Mouse (Mus musculus): ENCODE results near the gene H2-Ke6.
"Not testable (repeated sequence)": the region's sequence is repeated elsewhere in the genome, so short reads cannot be mapped to it uniquely, and the experiment has no call there.

The H2-Ke6 gene

DNA sequence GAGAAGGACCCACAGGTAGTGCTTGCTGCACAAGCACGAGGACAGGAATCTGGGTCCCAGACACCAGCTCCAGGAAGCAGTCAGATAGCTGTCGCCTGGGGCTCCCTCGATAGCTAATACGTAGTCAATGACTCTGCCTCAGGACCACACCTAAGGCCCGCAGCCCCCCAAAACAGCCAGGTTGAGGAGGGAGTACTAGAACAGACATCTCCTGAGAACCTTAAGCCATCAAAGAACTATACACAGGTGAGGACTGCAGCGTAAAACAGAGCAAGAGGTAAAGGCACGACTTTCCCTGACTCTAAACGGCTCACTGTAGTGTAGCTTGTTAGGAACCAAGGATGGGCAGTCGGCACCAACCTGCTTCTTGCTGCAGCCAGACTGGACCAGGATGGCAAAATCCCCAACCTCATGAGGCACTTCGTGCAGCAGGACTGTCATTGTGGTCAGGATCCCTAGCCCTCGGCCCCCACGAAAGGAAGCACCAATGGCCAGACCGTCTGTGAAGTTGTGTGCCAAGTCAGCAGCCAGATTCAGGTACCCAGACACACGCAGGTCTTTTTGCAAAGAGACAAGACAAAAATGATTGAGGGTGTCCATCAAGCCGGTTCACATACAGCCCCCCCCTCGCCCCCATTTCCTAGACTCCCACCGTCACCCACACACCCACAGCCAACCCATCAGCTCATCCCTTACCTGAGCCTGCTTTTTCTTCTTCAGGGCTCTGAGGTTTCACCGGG lies 1.5 kb upstream of the H2-Ke6 start:
- DNase-seq: no peak

DNA sequence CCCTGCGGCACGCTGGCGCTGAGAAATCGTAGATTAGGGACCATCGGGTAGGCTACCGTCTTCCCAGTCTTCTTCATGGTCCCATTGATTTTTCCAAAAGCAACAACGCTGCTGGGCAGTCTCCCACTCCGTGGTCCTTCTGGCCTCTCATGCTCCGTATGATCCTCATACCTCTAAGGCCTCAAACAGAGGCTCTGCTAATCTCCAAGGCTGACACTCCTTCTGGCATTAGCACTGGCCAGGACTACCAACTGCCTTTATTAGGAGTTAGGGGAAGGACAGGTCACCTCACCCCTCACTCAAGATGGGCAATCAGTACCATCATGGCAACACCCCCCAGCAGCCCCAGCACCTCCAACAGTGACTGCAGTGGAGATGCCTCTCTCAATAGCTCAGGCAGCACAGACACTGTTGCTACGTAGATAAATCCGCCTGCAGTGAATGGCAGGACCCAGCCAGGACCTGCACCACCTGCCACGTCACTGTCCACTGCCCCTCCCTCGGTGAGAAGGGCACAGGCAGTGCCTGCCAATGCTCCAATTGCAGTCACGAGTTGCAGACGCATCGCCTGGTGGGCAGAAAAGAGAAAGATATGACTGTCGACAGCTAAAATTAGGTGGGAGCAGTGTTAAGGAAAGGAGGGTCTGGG lies 765 bp upstream of the H2-Ke6 start:
- DNase-seq: peak; percentile 2

DNA sequence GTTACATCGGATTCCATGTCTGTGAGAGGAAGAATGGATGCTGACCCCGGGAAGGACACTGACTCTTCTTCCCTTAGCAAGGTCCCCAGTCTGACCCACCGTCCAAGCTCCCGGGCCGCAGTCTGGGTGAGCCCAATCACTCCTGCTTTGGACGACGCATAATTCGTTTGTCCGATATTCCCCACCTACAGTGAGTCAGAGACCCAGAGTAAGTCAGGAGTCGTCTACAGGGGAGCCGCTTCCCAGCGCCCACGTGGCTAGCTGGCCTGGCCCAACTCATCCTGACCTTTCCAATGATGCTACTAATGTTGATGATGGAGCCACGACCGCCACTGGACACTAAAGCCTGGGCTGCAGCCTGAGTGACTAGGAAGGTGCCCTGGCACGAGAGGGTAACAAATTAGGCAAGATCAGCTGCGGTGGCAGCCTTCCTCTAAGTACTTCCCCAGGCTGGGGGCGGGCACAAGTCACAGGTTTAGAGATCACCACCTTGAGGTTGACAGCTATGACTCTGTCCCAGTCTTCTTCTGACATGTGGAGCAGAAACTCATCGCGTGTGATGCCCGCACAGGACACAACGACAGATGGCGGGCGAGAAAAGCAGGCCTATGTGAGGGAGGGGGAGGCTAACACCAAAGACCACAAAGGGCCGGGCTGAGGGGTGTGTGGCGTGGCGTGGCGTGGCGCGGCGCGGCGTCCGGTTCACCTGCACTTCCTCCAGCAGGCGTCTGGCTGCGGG lies 774 bp downstream of the H2-Ke6 start:
- DNase-seq: peak; percentile 53

DNA sequence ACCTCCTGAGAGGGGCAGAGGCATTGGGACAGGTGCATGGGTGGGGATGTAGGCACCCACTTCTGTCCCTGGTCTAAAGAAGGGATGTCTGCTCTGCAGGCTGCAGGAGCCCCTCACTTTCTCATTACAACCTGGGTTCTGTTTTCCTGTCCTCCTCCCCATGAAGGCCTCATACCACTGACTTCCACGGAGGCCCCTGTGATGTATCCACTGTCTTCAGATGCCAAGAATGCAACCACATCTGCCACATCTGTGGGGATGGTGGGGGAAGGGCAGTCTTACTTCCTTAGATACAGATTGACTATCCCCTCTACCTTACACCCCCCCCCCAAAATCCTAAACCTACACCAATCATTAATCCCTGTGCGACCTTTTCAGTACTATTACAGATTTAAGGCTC lies 1.6 kb downstream of the H2-Ke6 start:
- no peak for DNase-seq

DNA sequence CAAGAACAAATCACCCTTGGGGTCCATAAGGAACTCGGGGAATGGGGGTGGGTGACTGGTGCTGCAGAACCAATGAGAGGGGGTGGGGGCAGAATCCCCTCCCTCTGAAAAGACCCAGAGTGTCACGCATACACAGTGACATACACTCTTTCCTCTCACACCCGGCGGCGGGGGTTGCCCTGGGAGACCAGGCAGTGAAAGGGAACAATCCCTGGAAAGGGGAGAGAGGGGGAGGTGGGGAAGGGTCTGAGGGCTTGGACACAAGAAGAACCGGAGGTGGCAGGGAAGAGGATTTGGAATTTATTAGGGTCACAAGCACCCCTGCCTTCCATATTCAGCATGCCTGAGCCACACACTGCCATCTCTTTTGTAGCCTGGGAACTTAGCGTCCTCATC lies 2.1 kb downstream of the H2-Ke6 start:
- no peak for DNase-seq

DNA sequence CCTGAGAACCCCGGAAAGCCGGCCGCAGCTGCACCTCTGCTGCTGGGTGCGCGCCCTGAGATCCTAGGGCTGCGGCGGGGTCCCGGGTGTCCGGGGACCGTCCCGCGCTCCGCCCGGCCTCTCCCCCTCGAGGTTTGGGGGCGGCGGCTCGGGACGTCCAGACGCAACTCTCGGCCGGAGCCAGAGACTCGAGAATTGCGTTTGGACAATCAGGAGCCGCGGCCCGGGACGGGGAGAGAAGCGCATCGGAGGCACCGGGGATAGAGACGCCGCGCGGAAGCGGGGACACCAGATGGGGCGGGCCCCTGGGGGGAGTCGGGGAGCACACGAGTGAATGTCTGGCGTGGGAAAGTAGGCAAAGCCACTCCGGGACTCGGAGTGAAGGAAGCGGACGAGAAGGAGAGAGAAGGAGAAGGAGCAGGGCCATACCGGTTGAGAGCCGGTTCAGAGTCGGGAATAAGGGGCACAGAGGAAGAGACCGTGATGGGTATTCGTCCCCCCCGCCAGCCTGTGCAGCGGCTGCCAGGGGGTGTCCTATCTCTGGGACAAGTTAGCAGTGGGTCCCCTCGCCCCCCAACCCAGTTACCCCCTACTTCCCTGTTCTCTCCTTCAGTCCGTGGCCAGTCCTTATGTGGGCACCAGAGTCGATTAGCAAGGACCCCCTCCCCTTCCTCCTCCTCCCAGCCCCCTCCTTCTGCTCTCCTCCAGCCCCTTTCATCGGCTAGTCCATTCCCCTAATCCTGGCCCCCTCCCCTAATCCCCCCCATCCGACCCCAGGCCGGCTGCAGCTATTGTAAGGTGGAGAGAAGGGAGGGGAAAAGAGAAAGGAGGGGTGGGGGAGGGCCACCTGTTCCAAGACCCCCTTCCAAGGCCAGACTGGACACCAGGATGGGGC lies 2.8 kb downstream of the H2-Ke6 start:
- peak; percentile 34 for DNase-seq

DNA sequence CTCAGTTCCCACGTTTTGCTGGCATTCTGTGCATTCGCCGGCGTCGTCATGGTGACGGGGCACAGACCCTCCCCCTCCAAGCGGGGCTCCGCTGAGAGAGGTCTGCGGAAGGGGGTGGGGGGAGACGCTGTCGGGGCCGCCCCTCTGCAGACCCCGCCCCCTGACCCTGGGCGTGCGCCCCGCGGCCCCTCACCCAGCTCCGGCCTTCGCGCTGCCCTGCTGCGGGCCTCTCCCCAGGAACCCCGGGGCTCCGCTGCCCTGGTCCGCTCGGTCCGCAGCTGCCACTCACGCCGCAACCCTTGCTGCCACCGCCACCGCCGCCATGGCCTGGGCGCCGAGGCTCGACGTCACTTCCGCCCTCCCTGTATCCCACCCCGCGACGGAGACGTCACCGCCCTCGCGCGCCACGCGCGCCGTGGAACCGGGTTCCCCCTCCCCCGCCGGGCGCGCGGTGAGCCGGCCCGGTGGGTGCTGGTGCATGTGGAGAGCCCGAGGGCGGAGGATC lies 3.5 kb downstream of the H2-Ke6 start, which contains the start of gene Ring1:
Gene Ring1, minus strand, starts transcription at position 364 of the 505 bp plus-strand sequence.
- peak; percentile 82 for DNase-seq

DNA sequence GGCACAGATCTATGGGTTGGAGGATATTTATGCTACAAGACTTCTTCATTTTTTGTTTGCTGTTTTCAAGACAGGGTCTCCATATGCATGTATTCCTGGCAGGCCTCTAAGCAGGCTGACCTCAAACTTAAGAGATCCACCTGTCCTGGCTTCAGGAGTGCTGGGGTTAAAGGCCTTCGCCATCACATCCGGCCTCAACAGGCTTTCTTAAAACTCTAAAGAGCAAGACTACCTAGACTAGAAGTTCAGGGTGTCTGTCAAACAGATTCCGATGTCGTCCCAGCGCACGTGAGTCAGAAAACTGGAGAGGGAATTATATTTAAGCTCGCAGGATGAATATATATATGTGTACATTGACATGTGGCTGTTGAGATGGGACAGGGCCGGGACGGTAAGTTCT lies 4.2 kb downstream of the H2-Ke6 start:
- no peak for DNase-seq

DNA sequence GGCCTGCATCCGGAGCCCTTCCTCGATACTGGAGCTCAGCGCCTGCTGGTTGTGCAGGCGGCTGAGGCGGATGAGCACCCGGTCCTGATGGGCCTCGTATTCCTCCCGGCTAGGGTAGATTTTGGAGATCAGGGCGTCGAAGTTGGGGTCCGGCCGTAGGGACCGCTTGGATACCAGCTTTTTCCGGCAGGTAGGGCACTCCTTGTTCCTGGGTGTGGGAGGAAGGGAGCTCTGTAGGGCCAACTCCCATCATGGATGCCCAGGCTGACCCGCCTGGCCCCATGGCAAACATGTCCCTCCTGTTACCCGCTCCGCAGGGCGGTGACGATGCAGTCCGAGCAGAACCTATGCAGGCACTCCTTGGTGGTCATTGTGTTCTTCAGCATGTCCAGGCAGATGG lies 4.9 kb downstream of the H2-Ke6 start:
- no peak for DNase-seq

DNA sequence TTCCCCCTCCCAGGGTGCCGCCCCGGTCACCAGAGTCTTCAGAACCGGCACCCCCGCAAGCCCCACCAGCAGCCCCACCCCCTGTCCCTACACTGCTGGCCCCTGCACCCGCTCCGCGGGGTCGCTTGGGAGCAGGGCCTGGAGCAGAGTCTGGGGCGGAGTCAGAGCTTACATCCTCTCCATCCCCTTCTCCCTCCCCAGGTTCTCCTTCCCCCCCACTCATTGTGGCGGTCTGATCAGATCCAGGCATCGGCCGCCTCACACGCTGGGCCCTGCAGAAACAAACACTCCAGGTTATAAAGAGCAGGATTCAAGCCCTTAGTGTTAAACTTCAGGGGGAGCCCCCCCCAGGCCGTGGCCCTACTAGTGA lies 5.5 kb downstream of the H2-Ke6 start:
- DNase-seq: no peak

DNA sequence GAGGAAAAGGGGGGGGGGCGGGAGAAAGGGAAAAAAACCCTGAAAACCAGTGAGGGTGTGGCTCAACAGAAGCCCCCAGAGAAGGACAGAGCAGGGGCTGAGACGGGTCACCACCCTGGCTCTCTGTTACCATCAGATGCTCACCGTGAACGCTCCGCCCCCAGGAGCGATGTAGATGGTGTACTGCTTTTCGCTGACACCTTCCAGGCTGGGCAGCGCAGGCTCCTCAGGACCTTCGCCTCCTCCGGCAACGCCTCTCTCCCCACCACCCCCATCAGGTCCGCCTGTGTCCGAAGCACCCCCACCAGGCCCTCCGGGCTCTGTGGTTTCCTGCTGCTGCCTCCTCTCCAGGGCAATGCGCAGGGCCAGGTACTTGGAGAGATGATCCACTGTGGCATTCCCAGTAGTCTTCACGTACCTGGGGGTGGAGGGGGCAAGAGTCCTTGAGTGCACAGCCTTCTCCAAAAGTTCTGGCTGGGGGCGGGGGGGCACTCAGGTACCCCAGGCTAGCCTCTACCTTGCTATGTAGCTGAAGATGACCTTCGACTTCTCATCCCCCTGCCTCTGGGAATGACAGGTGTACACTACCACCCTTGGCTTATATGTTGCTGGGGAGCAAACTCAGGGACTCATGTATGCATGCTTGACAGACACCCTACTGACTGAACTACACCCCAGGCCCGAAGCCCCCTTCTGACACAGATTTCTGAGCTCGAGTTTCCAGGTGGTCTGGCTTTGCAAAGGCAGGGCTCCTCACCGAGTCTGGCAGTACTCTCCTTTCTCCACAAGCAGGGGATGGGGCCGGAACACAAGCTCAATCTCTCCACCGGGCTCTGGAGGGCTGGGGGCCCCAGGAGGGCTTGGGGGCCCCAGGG lies 6.1 kb downstream of the H2-Ke6 start:
- no peak for DNase-seq

DNA sequence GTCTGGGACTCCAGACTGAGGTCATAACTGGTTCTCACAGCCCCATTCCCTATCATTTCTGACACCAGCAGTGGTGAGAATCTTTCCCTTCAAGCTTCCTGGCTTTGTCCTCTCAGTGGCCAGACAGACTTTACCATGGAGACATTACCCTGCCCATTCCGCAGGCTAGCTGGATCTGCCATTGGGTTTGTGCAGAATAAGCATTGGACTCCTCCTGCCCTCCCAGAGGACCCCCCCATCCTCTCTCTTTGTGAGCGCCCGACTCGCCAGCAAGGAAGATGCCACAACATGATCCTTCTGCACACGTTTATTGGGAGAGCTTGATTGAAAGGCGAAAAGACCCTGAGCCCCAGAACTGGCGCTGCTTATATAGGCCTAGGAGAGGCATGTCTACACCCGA lies 14.4 kb downstream of the H2-Ke6 start:
- no peak for DNase-seq

DNA sequence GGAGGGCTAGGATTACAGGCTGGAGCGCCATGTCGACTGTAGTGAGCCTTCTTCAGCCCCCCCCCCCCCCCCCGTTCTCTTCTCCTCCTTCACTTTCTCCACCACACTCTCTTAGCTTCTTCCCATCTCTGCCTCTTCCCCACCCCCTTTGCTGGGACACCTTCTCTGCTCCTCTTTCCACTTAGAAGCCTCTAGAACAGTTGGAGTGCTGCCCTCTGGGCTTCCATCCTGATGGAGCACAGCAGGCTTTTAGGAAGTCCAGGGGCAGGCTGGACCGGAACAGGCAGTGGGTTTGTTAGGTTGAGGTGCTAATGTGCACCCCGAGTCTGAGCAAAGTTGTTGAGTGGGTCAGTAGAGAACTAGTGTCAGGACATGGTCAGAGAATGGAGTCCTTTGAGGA lies 17.7 kb downstream of the H2-Ke6 start:
- DNase-seq: no peak

DNA sequence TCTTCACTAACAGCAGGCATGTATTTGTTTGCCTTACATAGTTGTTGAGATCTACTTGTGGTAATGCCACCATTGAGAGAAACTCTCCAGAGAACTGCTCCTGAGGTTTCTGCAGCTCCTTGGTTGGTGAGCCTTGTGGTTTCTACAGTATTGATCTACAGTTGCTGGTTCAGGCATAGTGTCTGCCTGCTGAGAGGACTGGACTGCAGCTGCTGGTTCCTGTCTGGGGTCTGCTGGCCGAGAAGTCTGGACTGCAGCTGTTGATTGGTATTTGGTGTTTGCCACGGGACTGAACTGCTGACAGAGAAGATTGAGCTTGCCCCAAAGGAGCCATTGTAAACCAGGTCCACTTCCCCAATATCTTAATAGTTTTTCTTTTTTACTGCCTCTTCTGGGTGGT lies 21.3 kb downstream of the H2-Ke6 start:
- DNase-seq: no peak

DNA sequence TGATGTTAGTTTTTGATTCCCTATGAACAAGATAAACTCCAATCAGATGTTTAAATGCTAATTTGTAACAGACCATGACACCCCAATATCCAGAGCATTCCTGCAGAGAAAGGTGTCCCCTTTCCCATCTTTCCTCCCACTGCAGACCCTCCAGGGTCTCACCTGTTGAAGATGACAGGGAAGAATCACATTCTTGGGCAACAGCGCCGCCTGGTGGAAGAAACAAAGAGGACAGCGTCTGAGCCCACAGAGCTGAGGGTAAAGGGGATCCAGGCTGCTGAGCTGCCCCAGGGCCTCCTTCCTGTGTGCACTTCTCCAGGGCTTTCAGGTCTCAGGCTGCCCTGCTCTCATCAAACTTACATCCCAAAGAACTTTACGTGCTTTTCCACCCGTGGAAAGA lies 24.4 kb downstream of the H2-Ke6 start:
- DNase-seq: peak; percentile 55

DNA sequence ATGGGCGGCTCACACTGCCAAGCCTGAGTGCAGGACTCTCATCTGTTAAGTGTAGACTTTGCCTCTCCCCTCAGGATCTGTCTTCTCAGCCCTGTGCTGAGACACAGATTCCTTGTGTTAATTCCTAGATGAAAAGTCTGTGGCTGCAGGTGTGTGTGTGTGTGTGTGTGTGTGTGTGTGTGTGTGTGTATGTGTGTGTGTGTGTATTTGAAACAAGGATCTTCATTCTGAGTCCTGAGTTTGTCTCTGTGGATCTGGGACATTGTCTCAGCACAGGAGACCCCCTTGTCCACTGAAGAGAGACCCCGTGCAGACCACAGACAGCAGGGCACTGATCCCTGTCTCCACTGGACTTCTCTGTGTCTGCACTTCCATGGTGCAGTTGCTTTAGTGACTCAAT lies 27.1 kb downstream of the H2-Ke6 start:
- DNase-seq: not testable (repeated sequence)

DNA sequence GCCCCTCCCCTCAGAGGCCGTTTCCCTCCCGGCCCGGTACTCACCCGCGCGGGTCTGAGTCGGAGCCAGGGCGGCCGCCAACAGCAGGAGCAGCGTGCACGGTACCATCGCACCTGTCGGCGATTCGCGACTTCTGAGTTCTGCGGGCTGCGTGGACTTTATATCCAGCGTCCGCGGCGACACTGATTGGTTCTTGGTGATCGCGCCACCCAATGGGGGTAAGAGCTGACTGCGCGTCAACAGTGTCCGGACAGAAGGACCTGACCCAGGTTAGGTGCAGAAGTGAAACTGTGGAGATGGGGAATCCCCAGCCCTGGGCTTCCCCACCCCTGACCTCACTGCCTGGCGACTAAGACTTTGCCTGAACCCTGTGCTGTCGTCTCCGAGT lies 27.7 kb downstream of the H2-Ke6 start, which contains the start of gene H2-K1:
Gene H2-K1, minus strand, starts transcription at position 198 of the 388 bp plus-strand sequence.
- DNase-seq: peak; percentile 83

DNA sequence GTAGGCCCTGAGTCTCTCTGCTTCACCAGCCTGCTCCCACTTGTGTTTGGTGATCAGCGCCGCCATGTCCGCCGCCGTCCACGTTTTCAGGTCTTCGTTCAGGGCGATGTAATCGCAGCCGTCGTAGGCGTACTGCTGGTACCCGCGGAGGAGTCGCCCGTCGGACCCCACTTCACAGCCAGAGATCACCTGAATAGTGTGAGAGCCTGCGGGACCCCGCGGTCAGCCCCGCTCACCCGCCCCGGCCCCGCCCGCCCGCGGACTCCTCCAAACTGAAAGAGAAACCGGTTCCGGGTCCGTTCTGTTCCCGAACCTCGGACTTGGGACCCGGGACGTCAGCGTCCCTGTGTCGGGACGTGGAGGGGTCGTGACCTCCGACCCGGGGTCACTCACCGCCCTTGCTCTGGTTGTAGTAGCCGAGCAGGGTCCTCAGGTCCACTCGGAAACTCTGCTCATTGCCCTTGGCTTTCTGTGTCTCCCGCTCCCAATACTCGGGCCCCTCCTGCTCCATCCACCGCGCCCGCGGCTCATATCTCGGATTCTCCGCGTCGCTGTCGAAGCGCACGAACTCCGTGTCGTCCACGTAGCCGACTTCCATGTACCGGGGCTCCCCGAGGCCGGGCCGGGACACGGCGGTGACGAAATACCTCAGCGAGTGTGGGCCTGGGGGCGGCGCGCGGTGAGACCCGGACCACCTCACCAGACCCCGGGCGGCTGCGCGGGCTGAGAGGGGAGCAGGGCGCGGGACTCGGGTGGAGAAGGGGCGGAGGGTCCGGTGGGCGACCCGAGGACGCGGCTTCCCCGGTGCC lies 28.3 kb downstream of the H2-Ke6 start:
- peak; percentile 26 for DNase-seq

DNA sequence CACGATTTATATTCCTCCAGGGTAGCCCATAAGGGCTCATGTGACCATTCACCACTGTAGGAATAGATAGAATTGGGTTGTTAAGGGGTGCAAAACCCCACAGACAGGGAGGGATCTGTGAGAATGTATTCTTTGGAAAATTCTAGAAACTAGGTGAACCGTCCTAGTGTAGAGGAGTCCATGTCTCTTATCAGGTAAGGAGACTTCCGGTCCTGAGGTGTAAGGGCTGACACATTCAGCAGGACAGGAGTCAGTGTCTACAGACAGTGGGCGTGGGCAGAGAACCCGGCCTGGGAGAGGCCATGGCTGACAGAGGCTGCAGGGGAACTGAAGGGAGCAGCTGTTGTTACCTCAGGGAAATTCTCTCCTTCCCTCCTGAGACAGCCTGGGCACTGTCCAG lies 29.2 kb downstream of the H2-Ke6 start:
- not testable (repeated sequence) for DNase-seq

DNA sequence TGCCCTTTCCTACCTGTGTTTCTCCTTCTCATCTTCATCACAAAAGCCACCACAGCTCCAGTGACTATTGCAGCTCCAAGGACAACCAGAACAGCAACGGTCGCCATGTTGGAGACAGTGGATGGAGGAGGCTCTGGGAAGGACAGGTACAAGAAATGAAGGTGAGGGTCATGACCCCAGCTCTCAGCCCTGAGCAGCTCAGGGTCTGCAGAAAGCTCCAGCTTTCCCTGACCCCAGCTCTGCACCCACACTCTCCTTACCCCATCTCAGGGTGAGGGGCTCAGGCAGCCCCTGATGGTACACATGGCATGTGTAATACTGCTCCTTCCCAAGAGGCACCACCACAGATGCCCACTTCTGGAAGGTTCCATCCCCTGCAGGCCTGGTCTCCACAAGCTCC lies 30.8 kb downstream of the H2-Ke6 start:
- DNase-seq: not testable (repeated sequence)

DNA sequence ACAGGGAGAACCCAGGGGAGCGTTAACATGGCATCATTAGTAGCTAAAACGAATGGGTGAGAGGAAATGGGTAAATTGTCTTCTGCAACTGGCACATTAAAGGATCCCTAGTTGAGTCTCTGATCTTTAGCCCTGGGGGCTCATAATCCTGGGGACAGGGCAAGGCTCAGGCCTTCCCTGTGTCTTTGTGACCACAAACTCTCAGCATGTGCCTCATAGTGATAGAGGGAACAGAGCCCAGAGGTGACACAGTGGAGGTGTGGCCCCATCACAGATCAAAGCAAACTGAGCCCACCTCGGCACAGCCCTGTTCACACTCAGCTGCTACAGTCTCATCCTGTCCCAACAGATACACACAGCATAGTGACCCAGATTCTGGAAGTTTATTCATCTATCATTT lies 32.2 kb downstream of the H2-Ke6 start:
- DNase-seq: no peak

All from liver (tissue).